Mouse (Mus musculus) lung, postnatal 0 days (tissue): ENCODE results near the gene C2cd4b.

Experiments used
- CTCF ChIP-seq: IDR thresholded peaks from 2 replicates; pipeline ENCODE4 v1.5.1; 2016; ENCODE audit warnings: antibody characterized with exemption, mild to moderate bottlenecking
- EP300 ChIP-seq: IDR thresholded peaks from 2 replicates; pipeline ENCODE4 v1.6.1; 2016; ENCODE audit warnings: antibody characterized with exemption, mild to moderate bottlenecking, control low read depth

DNA sequence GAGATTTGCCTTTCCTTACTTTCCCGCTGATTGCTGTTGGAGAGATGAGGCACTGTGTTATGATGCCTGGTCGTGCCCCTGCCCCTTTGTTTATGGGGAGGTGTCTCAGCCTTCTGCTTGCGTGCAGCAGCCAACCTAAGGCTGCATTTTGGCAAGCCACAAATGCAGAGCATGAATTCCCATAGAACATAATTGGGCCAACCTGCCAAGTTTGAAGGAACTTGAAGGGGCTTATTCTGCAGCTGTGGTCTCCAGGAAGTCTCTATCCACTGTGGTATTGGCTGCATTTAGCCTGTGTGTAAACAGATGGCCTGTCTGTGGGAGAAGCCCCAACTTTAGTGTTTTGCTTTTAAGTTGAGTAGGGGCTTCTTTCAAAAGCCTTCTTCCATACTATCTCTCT, 4.5 kb upstream of the C2cd4b start:
- TF ChIP-seq CTCF, result no peak
- TF ChIP-seq EP300, result no peak
